Mouse (Mus musculus) lung, embryonic 14.5 days (tissue): ENCODE measurements around the gene Nudt9. TPM values are rescaled to one million over a fixed set of nuclear protein-coding genes. Genes with fewer than 3 reads are reported as not detected.

ENCODE experiments used
- ATAC-seq: fragments of 200-750 bp; cut with Nextera tagmentation; 2 replicates; pipeline ENCODE4 v1.8.0; 2017; ENCODE audit warnings: mild to moderate bottlenecking, moderate TSS enrichment, moderate library complexity; ENCODE audit not compliant: insufficient read depth
- DNase-seq: peaks from one replicate; pipeline ENCODE4 v3.0.0-alpha.2; 2015
- H3K27ac ChIP-seq: fragments of 300-500 bp; sonication (generic); 2 replicates; pipeline ENCODE4 v1.5.1; 2014; ENCODE audit warnings: low read depth, mild to moderate bottlenecking, moderate library complexity
- H3K27me3 ChIP-seq: fragments of 300-500 bp; sonication (generic); 2 replicates; pipeline ENCODE4 v1.6.1; 2014; ENCODE audit warnings: low read length, control low read depth; ENCODE audit not compliant: insufficient read depth
- H3K36me3 ChIP-seq: fragments of 300-500 bp; sonication (generic); 2 replicates; pipeline ENCODE4 v1.6.1; 2014; ENCODE audit warnings: control low read depth; ENCODE audit not compliant: insufficient read depth
- H3K4me1 ChIP-seq: fragments of 300-500 bp; sonication (generic); 2 replicates; pipeline ENCODE4 v1.6.1; 2014; ENCODE audit warnings: antibody characterized with exemption, control low read depth; ENCODE audit not compliant: insufficient read depth
- H3K4me2 ChIP-seq: fragments of 300-500 bp; sonication (generic); 2 replicates; pipeline ENCODE4 v1.6.1; 2014; ENCODE audit warnings: mild to moderate bottlenecking
- H3K4me3 ChIP-seq: fragments of 300-500 bp; sonication (generic); 2 replicates; pipeline ENCODE4 v1.5.1; 2014; ENCODE audit warnings: low read depth, low read length
- H3K9ac ChIP-seq: fragments of 300-500 bp; sonication (generic); 2 replicates; pipeline ENCODE4 v1.6.1; 2014
- H3K9me3 ChIP-seq: fragments of 300-500 bp; sonication (generic); 2 replicates; pipeline ENCODE4 v1.6.1; 2016; ENCODE audit warnings: low read depth, low read length, control low read depth
- CTCF ChIP-seq: IDR thresholded peaks from 2 replicates; pipeline ENCODE4 v1.5.1; 2016; ENCODE audit warnings: antibody characterized with exemption, low read depth
- WGBS: fragments of 180-500 bp; shearing (Covaris S2); extraction: QIAGEN DNeasy Blood & Tissue Kit; methylation state at CpG from one replicate; pipeline ENCODE4 v1.1.7; 2014; 5-methylcytosine and 5-hydroxymethylcytosine counted together
- polyA plus RNA-seq: library from polyadenylated mRNA; unstranded; fragments of >200 nt; fragmentation: Nextera tagmentation; extraction: Ambion mirVana; gene quantifications from 2 replicates; pipeline ENCODE4 v1.2.1, GENCODE M21; 2014

Gene Nudt9
- polyA plus RNA-seq, 1 experiment from 2014 or later = 62.0 TPM

DNA sequence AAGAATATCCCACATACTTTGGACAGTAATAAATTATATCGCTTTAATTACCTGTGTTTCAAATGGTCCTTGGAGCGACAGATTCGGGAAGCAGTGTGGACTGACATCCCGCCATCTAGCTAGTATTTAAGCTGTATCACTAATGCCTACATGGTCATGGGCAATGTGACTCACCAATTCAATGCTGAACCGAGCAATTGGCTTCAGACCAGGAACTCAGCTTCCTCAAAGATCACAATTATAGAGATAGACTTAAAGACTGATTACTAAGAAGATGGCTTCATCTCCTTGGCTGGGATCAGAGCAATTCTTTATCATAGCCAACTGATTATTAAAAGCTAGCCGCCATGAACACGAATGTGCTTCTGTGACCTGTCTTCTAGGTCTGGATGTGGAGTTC is 31.4 kb downstream of the Nudt9 start, which contains the start of gene Gm17660:
Gene Gm17660 (minus strand): TSS at position 101 of the 400 bp plus-strand sequence.
- Histone ChIP-seq H3K4me2 (no peak within 1 kb of the TSS), H3K36me3 (peaks cover 20% of the 10 kb centered on the region), H3K4me1 (peaks cover 3% of the 10 kb centered on the region), H3K27me3 (no peaks in the 10 kb centered on the region), H3K9me3 (no peaks in the 10 kb centered on the region), H3K4me3 (no peak within 1 kb of the TSS), H3K27ac (no peak within 1 kb of the TSS), H3K9ac (no peak within 1 kb of the TSS)
- no peak for DNase-seq
- TF ChIP-seq CTCF = no peak
- WGBS = 92% methylated on average over 7 of the region's 7 CpGs
- ATAC-seq = no peak

DNA sequence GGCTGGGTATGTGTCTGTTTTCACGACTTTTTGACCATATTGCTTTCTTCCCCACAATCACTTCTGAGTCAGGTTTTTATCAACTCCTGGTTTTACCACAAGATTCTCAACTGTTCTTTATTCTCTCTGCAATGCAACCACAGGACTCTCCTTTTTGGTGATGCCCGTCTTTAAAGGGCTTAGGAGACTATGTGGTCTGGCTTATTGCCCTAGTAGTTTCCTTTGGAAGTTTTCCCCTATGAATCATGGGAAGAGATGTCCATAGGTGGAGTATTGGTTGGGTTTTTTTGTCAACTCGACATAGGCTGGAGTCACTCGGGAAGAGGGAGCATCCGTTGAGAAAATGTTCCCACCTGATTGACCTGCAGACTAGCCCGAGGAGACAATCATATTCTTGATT is 34.6 kb downstream of the Nudt9 start:
- no peak overlapping the region for H3K9ac ChIP-seq
- no peaks in the 10 kb centered on the region for H3K27me3 ChIP-seq
- 80% methylated on average over 6 of the region's 6 CpGs for WGBS
- H3K27ac ChIP-seq = no peak overlapping the region
- H3K4me1 ChIP-seq = no peaks in the 10 kb centered on the region
- H3K36me3 ChIP-seq = peaks cover 48% of the 10 kb centered on the region
- ATAC-seq = no peak
- TF ChIP-seq CTCF = no peak
- no peak for DNase-seq
- no peak overlapping the region for H3K4me3 ChIP-seq
- H3K9me3 ChIP-seq = no peaks in the 10 kb centered on the region
- H3K4me2 ChIP-seq = no peak overlapping the region

DNA sequence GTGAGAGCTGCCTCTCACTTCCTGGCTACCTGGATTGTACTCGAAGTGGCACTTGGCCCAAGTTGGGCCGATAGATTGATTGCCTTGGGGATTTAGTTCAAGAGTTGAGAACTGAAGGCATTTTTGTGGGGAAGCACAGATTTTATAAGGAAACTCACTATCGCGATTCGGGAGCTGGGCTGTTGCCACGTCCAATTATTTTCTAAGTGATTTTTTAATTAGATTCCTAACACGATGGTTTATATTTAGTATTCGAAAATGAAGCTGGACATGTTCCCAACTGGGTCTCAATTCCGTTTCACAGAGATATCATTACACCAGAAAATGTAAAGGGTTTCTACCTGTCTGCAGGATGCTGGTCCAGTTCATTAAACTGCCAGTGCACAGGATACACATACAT is 39.3 kb downstream of the Nudt9 start:
- Histone ChIP-seq H3K27me3 (no peaks in the 10 kb centered on the region), H3K9me3 (no peaks in the 10 kb centered on the region), H3K4me2 (no peak overlapping the region), H3K4me1 (no peaks in the 10 kb centered on the region), H3K9ac (no peak overlapping the region), H3K27ac (no peak overlapping the region), H3K36me3 (peaks cover 82% of the 10 kb centered on the region), H3K4me3 (no peak overlapping the region)
- WGBS = 91% methylated on average over 9 of the region's 9 CpGs
- DNase-seq (no peak), ATAC-seq (no peak)
- no peak for TF ChIP-seq CTCF

DNA sequence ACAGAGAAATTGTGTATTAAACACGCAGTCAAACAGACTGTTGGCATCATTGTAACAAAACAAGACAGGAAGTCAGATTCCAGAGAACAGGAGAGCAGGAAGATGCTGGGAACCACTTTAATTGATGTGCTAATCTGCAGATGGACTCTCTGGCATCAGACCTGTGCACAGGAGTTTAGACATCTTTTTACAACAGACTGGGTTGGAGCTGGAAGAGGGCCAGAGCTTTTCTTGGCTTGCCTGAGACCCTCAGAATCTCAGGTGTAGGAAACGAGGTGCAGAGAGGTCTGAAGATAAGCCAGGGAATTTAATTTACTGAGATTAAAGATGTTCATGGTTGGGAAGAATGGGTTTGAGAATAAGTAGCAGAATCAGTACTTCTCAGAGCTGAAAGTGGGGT is 43.6 kb downstream of the Nudt9 start:
- Histone ChIP-seq H3K9ac (no peak overlapping the region), H3K4me2 (no peak overlapping the region), H3K4me1 (no peaks in the 10 kb centered on the region), H3K9me3 (no peaks in the 10 kb centered on the region), H3K36me3 (peaks cover 78% of the 10 kb centered on the region), H3K27ac (no peak overlapping the region), H3K4me3 (no peak overlapping the region), H3K27me3 (no peaks in the 10 kb centered on the region)
- WGBS = 81% methylated on average over 2 of the region's 2 CpGs
- ATAC-seq = no peak
- no peak for DNase-seq
- TF ChIP-seq CTCF = no peak

DNA sequence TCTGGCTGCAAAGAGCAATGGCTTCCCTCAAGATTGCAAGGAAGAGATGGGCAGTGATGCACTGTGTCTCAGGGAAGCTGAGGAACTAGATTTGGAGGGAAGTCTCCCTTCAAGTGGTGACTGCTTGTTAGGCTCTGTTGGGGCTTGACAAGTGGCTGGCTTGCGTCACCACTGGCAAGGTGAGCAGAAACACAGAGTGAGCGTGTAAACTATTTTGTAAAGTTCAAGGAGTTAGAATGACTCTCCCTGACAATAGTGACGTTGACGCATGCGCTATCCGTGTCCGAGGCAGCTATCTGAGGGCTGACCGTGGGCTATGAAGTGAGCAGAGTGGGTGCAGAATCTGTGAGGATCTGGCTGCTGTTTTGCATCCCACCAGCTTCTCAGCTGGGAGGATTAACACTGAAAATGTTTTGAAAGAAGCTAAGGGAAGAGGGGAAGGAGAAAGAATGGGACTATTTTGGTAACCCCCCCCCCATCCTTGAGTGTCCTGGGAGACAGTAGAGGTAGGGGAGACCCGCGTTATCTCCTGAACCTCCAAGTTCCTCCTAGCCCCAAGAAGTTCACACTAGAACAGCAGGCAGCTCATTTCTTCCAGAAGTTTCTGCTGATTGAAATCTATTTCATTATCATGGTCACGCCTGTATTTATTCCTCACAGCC is 49.4 kb downstream of the Nudt9 start:
- H3K36me3 ChIP-seq = peaks cover 26% of the 10 kb centered on the region
- DNase-seq (no peak), ATAC-seq (peak; percentile 57)
- peak overlapping the region; percentile 18; the same call in 1 of the 2 replicates for H3K4me2 ChIP-seq
- WGBS = 35% methylated on average over 11 of the region's 11 CpGs
- no peak overlapping the region for H3K9ac ChIP-seq
- H3K27me3 ChIP-seq = no peaks in the 10 kb centered on the region
- H3K27ac ChIP-seq = peak overlapping the region; percentile 93
- no peak overlapping the region for H3K4me3 ChIP-seq
- no peak for TF ChIP-seq CTCF
- peaks cover 17% of the 10 kb centered on the region for H3K4me1 ChIP-seq
- H3K9me3 ChIP-seq = no peaks in the 10 kb centered on the region

DNA sequence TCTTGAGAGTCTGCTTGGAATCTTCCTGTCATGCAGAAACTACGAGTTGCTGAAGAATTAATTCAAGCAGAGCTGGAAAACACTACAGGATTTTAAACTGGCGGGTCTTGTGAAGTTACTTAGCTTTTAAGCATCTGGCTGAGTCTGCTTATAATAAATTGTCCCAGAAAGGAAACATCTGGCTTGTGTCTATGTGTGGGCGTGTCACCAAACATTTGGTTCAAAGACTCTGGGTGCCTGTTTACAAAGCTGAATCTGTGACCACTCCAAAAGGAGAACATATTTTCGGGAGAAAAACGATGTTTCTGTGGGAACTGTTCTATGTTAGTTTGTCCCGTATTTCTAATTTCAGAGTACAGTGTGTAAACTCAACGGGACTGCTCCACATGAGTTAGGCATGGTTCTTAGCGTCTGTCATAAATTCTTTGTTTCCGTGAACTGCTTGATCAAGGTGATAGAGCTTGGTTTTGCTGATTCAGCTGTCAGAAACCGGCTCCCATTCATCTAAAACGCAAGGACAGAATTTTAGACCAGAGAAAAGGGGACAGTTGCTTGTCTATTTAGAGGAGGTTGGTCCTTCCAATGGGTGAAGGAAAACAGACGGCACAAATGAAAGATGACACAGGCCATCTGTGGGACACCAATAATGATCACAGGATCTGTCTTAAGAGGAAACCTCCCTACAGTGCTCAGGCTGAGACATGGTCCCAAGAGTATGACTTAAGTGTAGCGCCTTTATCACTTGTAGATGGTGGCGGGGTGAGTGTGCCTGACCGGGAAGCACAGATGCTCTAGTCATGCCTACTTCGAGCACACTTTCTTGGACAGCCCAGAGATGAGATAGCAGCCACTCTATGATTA is 50.2 kb downstream of the Nudt9 start:
- Histone ChIP-seq H3K36me3 (peaks cover 19% of the 10 kb centered on the region), H3K27ac (peak overlapping the region; percentile 93), H3K4me3 (no peak overlapping the region), H3K9me3 (no peaks in the 10 kb centered on the region), H3K27me3 (no peaks in the 10 kb centered on the region), H3K4me1 (peaks cover 17% of the 10 kb centered on the region), H3K4me2 (peak overlapping the region; percentile 45), H3K9ac (no peak overlapping the region)
- DNase-seq = peak; percentile 96
- 33% methylated on average over 16 of the region's 16 CpGs for WGBS
- TF ChIP-seq CTCF = no peak
- ATAC-seq = peak; percentile 90
